Mouse (Mus musculus): ENCODE results near the gene Pth1r.

The Pth1r gene

DNA sequence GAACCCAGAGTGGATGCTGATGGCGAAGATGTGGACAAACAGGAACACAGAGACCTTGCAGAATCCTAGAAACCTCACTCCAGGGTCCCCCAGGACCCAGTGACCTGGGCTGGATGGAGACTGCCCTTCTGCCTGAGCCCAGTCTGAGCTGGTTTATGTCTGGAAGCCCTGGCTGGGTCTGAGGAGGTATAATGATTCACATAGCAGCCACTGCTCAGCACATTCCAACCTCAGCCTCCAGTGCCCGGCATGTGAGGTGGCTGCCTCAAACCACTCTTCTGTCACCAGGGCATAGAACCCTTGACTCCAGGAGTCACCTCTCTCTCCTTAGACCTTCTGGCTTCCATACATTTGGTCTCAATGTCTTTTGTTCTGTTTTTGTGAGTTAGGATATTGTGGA lies 1.5 kb upstream of the Pth1r start:
- no peak for DNase-seq (ENCODE audit: low spot score)

DNA sequence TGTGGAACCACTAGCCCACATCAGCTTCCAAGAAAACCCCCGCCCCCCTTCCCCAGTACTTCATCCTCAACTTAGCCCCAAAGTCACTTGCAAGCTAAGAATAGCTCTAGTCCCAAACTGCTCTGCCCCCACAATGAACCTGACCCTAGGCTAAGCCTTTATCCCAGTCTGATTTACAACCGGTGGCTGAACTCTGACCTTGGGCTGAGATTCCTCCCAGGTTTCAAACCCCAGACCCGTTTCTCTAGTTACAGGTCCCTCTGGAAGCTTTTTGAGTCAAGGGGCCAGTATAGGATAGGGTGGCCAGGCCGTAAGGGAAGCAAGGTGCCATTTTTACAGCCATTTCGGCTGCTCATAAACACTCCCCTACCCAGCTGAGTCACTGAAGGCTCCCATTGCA lies 707 bp downstream of the Pth1r start:
- DNase-seq (ENCODE audit: low spot score): no peak

DNA sequence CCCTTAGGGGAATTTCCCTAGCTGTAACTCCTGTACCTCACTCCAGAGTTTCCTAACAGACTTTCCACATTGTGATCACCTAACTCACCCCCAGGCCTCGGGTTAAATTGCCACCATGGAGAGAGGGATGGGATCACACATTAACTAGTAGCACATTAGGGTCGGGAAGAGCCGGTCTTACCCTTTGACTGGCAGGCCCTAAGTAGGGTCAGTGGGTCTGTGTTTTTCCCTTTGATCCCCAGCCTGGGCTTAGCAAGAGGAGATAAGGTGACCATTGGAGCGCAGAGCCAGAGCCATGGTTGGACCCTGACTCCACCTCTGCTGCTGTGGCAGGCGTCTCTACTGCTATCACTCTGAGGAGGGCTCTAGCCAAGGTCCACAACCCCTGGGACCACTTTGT lies 1.2 kb downstream of the Pth1r start:
- no peak for DNase-seq (ENCODE audit: low spot score)

DNA sequence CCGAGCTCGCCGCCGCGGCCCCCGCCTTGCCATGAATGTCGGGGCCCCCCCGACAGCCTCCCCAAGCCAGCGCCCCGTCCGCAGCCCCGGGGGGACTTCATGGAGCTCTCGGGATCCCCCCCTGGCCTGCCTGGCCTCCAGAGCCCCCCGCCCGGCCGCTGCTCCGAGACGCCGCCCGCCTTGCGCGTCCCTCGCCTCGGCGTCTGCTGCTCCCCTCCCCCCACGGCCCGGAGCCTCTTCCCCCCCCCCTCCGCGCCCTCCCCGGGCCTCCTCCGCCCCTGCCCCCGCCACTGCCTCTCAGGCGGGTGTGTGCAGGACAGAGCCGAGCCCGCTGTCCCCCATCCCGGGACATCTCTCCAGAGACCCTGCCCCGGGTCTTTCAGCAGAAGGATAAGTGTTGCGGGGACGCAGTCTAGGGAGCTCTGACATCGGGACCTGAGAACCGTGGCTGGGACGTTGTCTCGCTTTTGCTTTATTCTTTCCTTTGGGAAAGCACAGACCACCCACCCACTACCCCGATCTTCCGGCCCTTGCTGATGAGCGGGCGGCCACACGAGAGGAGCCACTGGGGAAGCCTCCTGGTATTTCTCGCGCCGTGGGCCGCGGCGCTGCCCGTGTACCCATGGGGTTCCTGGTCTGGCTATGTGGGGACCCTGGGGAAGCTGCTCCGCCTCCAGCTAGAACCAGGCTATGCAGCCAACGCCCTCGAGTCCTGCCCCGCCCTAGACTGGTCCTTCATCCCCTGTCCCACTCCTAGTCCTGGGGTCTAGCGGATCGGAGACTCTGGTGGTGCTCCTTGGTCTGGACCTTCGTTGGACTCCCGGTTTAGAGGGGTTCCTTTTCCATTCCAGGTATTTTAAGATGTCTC lies 3.3 kb downstream of the Pth1r start:
- no peak for DNase-seq (ENCODE audit: low spot score)

DNA sequence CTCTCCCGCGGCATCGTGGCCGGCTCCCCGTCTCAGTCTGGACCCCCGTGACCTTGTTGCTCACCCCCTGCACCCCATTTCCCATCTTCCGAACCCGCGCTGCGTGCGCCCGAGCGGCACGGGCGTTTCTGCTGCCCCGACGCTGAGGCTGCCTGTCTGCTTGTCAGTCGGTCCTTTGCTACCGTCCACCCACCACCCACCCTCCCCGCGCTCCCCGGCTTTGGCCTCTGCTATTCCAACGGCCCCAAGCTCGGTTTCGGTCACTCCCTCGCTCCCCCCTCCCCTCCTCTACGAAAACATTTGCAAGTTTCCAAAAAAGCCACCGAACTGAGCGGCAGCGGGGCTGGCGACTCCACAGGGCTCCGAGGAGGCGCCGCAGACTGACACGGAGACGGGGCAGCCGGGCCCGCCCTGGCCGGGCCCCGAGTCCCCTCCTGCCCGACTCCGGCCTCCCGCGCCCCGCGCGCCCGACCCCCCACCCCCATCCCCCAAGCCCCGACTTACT lies 3.9 kb downstream of the Pth1r start:
- no peak for DNase-seq (ENCODE audit: low spot score)

DNA sequence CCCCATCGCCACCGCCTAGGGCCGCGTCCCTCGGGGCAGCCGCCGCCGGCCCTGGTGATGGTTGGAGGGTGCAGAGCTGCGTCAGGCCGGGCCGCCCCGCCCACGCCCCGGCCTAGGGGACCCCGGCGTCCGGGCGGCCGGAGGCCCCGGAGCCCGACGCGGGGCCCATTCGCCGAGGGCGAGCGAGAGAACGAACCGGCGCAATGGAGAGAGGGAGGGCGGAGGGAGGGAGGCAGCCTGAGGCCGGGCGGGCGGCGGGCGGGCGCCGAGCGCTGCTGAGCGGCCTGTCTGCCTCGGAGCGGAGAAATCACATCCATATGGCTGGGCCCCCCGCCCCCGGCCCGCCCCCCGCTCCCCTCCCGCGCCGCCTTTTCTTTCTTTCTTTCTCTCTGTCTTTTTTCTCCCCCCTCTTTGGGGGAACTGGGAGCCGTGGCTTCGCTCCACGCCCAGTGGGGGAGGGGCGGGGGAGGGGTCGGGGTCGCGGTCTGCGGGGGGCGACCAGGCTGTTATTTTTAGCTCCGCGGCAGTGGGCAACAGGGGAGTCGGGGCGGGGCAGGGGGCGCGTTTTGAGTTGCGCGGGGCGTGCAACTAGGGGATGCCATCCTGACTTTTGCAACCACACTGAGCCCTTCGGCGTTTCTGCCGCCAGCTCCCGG lies 4.5 kb downstream of the Pth1r start:
- no peak for DNase-seq (ENCODE audit: low spot score)

DNA sequence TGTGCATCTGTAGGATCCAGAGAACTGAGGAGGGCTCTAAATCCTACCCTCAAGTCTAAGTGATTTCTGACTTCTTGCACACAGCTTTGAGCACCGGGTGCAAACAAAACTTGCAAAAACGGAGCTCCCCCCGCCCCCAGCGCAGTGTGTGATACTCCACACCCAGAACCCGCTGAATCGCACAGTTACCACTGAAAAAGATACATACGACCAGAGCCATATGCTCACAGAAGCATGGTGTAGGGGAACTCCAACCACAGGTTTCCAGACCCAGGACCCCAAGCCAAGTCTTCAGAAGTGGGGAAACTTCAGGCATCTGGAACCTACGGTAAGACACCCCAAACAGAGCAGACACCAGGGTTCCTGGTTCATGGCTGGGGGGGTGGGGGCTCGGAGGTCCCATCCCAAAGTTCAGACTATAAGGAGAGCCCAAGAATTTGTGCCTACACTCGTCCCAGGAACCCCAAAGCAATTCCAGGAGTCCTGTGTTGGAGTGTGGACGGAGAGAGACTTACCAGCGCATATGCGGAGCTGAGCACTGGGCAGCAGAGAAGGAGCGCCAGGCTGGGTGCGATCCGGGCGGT lies 5.1 kb downstream of the Pth1r start, which contains the start of gene Myl3:
TSS of gene Myl3 (plus strand) at position 151 of the 584 bp plus-strand sequence.
- DNase-seq (ENCODE audit: low spot score): no peak

DNA sequence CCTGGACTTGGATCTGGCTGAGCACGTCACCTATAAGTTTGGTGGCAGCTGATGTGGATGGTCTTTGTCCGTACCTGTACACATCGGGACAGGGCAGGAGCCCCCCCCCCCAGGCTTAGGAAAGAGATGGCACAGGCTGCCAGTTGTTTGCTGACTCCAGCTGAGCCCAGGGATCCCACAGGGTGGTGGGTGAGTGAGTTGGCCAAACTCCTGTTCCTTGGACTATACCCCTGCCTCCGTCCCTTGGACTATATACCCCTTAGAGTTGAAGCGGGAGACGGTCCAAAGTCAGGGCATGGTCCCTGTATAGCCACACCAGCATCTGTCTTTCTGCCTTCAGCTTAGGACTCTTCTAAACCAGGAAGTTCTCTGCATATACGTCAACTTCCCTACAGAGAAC lies 7.0 kb downstream of the Pth1r start:
- DNase-seq (ENCODE audit: low spot score): no peak

DNA sequence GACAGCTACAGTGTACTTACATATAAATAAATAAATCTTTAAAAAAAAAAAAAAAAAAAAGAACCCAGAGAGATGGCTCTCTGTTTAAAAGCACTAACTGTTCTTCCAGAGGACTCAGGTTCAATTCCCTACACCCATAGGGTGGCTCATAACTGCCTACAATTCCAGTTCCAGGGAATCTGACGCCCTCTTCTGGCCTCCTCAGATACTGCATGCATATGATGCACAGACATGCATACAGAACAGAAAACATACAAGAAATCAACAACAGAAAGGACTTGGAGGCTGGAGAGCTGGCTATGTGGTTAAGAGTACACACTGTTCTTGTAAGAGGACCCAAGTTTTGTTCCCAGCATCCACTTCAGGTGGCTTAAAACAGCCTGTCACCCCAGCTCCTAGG lies 8.9 kb downstream of the Pth1r start:
- no peak for DNase-seq (ENCODE audit: low spot score)

DNA sequence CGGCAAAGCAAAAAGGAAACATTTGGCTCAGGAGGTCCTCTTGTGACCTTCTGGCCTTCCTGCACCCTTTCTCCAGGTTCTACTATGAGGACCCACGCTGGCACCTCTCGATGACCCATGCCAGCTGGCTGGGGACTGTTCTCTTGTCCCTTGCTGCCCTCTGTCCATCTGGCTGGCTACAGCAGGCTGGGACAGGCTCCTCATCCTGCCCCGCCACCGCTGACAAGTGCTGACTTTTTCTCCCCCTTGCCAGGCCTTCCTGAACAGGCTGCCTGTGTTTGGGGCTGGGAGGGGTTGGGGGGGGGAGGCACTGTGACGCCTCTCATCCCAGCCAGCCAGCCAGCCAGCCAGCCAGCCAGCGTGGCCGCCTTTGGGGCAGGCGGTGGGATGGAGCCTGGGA lies 10.6 kb downstream of the Pth1r start:
- DNase-seq (ENCODE audit: low spot score): no peak

DNA sequence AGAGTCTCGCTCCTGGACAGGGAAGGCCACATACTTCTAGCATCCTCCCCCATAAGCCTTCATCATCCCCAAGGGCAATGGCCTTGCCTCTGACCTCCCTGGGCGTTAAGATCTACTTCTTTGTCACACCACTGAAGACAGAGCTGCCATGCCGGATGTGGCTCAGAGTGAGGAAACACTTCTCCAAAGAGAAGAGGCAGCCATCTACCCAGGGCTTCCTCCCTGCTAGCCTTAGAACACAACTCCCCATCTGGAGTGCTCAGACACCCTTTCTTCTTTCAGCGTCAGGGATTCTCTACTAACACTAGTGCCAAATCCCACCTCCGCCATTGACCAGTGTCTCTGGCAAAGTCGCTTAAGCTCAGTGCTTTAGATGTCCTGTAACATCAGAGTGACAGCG lies 12.8 kb downstream of the Pth1r start:
- DNase-seq (ENCODE audit: low spot score): no peak

DNA sequence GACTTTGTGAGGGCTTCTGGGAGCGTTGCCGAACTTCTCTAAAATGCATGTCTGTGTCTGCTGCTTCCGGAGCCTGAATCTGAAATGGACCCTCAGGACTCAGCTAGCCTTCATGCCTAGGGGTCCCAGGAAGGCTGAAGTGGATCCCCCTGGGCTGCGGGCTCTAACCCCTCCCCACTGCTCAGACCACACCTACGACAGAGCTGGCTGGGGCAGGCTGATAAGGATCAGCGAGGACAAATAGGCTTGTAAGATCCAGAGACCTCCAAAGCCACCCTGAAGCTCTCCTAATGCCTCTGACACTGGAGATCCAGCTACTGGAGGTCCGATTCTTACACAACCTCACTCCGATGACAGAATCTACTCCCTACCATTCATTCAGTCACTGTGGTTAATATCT lies 13.8 kb downstream of the Pth1r start:
- no peak for DNase-seq (ENCODE audit: low spot score)

DNA sequence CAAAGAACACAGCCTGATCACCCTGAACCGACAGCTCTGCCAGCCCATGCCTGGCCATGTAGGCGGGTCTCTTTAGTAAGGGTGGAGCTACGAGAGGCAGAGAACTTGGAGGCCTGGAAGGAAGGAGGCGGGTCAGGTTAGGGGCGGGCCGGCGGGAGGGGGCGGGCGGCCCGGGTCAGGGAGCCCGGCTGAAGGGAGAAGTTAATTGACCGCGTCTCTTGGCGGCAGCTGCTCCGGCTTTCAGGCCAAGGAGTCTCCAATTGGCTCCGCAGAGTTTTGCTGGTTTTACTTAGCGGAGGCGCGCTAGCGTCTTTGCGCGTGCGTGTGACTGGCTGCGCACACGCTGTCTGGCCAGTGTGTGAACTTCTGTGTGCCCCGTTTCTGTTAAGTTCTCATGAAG lies 14.3 kb downstream of the Pth1r start:
- DNase-seq (ENCODE audit: low spot score): peak; percentile 30

DNA sequence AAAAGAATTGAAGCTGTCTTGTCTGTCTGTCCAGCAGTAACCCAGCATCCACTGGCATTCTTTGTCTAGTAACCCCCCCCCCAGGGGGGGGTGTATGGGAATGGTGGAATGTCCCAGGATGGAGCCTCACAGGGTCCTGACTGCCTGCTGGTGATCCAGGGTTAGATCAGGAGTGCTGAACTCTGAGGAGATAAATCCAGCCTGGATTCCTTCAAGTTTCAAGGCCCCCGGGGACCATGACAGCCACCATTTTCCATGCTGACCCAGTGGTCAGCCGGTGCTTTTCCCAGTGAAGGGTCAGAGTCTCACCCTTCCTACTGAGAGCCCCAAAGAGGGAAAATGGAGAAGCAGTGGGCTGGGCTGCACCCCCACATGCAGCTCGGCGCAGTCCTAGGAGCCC lies 15.1 kb downstream of the Pth1r start:
- no peak for DNase-seq (ENCODE audit: low spot score)

DNA sequence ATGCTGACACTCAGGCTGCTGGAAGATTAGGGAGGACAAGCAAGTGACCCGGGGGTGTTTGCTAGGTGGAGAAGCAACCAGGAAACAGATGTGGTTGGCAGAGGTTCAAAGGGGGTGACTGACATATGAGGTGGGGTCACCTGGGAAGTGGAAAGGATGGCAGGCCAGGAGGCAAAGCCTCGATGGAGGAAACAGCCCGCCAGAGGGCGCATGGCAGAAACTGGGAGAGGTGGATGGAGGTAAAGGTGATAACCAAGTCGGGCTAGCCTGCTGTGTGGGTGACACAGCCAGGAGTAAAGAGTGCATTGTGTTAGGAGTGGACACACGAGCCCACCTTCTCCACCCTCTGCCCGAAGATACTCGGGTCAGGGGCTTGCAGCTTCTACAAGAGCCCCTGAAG lies 17.1 kb downstream of the Pth1r start:
- no peak for DNase-seq (ENCODE audit: low spot score)

DNA sequence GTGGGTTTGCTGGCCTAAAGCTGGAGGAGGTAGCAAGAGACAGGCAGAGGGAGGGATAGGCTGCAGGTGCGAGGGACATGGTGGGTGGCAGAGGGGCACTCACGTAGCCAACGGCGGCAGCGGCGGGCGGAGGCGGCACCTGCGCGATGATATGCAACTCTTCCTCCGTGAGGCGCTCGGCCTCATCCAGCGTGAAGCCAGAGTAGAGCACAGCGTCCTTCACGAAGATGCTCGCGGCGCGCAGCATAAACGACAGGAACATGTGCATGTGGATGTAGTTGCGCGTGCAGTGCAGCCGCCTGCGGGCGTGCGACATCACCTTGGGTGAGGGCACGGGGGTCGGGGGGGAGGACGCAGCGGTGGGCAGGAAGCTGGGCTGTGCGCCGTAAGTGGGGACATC lies 20.1 kb downstream of the Pth1r start:
- DNase-seq (ENCODE audit: low spot score): no peak

DNA sequence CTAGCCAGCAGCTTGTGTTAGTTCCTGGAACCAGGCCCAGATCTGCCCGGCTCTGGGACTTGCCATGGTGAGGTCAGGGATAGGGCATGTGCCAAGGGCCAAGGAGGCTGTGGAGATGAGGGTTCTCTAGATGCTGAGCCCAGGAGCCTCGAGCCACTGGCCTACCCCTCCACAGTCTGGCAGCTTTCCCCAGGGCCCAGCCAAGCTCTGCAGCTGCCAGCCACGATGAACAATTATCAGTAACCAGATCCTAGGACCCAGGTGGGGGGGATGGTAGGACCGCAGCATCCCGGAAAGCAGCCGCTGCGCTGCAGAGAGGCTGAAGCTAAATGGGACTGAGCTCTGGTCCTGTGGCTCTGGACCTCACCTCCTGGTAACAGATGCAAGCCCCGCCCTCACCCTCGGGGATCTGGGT lies 21.2 kb downstream of the Pth1r start:
- no peak for DNase-seq (ENCODE audit: low spot score)

DNA sequence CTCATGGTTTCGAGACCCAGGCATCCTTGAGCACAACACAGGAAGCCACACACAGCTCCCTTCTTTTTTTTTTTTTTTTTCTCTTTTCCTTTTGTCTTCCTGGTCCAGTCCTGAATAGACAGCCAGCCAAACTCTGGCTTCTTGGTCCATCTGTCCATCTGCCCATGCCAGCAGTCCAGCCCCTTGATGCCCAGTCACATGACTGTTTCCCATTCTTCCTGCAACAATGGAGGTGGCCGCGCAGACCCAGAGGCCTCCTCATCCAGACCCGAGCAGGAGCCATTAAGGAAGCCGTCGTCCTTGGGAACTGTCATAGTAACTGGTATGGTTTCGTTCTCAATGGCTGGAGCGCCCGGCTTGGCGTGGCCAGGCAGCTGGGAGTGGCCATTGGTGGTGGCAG lies 24.9 kb downstream of the Pth1r start:
- no peak for DNase-seq (ENCODE audit: low spot score)

DNA sequence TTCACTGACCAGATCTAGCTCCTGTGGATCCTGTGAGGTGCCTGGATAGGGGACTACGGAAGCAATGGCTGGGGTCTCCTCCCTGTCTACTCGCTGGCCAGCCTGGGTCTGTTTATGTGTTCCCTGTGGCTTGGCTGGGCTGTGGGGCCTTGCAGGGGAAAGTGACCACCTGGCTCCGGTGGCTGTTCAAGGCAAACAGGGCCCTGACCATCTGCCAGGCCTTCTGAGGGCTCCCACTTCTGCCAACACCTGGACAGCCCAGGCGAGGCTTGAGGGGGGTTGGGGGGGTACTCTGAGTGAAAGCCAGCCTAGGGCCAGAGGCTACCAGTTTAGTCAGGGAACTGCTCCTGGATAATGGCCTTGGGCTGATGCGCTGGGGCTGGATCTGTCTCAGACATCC lies 27.0 kb downstream of the Pth1r start:
- no peak for DNase-seq (ENCODE audit: low spot score)

DNA sequence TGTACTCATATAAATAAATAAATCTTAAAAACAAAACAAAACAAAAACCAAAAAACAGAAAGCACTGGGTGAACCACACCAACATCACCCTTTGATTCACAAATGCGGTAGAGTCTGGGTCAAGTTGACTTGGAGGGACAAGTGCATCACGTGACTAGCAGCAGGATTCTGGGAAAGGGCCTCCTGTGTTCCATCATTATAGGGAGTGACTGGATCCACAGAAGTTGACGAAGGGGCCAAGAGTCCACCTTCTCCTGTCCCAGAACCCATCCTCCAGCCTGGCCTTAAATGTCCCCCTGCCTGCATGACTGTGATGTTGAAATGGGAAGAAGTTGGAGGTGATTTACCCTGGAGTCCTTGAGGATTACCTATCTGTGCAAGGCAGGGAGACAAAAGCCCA lies 28.1 kb downstream of the Pth1r start:
- DNase-seq (ENCODE audit: low spot score): no peak

DNA sequence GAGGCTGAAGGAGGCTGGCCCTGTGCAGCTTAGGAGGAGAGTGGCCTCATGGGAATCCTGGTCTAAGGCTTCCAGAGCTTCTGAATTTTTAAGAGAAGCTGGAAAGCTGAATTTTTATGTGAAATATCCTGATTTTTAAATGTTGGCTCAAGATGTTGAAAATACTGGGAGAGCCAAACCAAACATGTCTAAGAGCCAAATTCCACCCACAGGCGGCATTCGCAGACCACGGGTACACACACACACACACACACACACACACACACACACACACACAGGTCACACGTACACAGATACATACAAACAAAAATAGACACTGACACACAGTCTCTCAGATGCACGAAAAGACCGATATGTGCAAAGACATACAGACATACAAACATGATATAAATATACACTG lies 28.9 kb downstream of the Pth1r start:
- no peak for DNase-seq (ENCODE audit: low spot score)

DNA sequence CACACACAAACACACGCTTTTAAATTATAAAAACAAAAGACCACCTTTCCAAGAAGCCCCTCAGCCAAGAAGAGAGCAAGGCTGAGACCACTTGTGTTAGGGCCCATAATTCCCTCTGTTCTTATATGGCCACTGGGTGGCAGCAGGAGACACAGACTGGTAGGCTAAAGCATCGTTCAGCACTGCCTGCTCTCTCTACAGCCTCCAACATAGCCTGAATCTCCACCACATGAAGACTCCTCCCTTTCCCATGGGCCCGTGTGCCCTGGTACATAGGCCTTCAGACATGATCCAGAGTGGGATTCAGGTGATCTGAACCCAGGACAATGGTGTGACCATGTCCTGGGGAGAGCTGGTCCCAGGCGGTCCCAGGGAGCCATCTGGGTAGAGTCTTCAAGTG lies 30.2 kb downstream of the Pth1r start:
- peak; percentile 37 for DNase-seq (ENCODE audit: low spot score)

DNA sequence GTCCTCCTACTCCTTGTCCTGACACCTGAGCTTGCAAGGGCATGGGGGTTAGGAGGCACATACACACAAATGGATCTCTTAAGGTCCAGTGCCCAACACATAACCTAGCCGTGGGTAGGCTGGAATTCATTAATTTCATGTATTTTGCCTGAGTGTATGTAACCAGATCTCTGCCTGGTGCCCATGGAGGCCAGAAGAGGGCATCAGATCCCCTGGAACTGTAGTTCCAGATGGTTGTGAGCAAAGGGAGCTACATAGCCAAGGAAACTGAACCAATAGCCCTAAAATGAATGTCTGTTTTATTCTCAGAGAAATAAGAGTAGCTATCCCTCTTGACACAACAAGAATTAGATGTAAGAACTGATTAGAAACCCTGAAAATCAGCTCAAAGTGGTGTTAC lies 31.5 kb downstream of the Pth1r start:
- DNase-seq (ENCODE audit: low spot score): no peak
